Mouse (Mus musculus) R1 (cell line): ENCODE results near the gene Abat.

Experiments
- DNase-seq: peaks from one replicate; pipeline ENCODE4 v3.0.0-alpha.2; 2018; ENCODE audit warnings: low read depth, low spot score

The Abat gene

GRCm38 (mm10) chr16:8573751-8574150 lies 60.5 kb downstream of the Abat start:
- peak; percentile 39 for DNase-seq

DNA sequence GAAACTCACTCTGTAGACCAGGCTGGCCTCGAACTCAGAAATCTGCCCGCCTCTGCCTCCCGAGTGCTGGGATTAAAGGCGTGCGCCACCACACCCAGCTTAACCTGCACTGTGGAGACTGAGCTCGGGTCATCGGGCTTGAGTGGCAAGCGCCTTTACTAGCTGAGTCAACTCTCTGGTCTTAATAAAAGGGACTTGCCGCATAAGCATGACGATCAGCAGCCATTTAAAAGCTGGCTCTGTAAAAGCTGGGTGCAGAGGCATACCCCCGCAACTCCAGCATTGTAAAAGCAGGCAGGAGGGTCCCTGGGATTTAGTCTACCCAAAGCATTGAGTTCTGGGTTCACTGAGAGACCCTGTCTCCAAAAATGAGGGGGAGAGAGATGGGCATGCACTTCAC lies 61.1 kb downstream of the Abat start:
- peak; percentile 64 for DNase-seq

DNA sequence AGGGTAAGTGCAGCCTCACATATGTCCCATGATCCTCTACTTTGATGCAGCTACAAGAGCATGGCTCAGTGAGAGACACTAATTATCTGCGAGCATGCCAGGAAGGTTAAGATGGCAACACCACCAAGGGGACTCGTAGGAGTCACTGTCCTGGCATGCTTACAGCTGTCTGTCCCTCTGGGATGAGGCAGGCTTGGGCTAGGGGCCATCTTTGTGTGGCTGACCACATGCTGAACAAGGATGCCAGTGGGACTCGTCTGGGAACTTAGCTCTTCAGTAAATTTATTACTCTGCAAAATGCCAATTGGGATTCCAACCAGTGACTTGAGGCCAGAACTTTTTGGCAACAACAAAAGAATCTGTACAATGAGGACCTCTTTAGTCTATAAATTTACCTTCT lies 62.9 kb downstream of the Abat start:
- DNase-seq: no peak

DNA sequence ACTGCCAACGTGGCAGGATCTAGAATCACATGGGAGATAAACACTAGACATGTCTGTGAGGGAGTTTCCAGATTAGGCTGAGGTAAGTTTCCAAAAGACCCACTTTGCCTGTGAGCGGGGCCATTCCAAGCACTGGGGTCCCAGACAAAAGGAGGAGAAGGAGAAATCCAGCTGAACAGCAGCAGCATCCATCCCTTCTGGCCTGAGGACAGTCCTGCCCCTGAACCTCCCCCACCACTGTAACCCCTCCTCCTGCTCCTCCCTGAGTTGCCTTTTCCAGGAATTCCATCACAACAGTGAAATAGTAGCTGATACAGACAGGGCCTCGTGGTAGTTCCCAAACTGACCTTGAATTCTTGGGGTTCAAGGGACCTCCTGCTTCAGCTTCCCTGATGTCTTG lies 63.7 kb downstream of the Abat start:
- DNase-seq: peak; percentile 57

DNA sequence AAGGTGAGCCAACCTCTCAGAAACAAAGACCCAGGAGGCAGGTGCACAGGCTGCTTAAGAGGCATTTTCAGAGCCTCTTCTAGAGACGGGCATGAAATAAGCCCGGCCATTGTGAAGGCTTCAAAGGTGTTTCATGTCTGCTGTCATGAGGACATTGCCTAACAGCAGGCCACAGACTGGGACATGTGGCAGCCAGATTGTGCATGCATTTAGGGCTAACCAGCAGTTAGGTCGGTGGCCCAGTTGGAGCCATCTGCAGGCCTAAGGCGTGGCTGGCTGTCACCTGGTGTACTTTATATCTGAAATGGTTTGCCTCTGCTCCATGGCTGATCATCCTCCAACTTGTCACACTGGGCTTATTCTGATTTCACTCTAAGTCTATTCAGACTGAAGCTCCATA lies 65.1 kb downstream of the Abat start:
- no peak for DNase-seq

GRCm38 (mm10) chr16:8579546-8579945 lies 66.3 kb downstream of the Abat start:
- DNase-seq: peak; percentile 74

- peak; percentile 72 for DNase-seq
Observed at GRCm38 (mm10) chr16:8581661-8582239, 68.5 kb downstream of the Abat start.

DNA sequence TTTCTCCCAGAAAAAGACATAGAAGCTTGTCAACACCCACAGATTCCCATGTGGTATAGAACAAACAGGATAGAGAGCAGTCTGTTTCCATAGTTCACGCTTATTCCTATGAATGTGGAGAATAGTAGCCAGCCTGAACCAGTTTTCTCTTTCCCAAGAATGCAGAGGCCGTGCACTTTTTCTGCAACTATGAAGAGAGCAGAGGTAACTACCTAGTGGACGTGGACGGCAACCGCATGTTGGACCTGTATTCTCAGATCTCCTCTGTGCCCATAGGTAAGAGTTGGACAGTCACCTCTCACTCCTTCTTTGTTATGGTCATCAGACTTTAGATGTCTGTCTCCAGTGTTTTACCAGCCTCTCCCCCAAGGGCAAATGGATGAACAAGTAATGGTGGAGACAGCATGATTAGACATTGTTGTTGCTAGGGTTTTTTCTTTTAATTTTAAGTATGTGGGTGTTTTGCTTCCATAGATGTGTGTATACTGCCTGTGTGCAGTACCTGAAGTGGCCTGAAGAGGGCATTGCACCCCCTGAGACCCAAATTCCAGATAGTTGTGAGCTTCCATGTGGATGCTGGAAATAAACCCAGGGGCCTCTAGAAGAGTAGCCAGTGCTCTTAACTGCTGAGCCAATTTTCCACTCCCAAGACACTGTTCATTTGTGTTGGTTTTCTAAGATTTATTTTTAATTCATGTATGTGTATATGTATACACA lies 69.5 kb downstream of the Abat start:
- DNase-seq: peak; percentile 62

DNA sequence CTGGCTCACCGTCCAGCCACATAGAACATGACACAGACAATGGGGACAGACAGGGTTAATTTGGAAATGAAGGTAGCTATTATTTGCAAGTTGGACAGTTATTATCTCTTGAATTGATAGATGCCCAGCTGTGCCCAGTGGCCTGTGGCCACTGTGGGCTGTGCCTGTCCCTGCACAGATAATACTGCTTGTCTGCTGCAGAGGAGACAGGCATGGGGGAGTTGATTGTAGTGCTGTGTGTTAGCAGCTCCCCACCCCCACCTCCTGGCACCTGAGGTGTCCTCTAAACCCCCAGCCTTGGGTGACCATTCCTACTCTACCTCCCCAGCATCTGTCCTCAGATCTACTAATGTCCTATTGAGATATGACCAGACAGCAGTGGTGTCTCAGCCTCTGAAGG lies 71.0 kb downstream of the Abat start:
- no peak for DNase-seq

DNA sequence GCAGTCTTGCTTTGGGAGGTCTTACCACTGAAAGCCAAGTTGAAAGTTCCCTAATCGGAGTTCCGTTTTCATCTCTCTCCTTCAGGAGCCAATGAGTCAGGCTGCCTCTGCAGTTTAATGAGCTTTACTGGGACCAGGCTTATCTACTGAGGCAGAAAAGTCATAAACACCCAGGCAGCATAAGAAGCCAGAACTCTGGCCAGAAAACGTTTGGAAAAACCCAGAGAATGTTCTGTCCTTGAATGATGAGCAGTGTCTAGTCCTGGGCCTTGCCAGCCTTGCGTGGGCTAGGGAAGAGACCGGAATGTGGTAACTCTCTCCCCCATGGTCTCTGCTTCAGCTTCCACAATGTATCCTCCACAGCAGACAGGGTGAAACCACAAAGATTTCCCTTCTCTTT lies 71.8 kb downstream of the Abat start:
- DNase-seq: no peak

- DNase-seq: no peak
Observed at GRCm38 (mm10) chr16:8595411-8595810, 82.2 kb downstream of the Abat start.

GRCm38 (mm10) chr16:8596336-8596735 lies 83.1 kb downstream of the Abat start:
- no peak for DNase-seq

DNA sequence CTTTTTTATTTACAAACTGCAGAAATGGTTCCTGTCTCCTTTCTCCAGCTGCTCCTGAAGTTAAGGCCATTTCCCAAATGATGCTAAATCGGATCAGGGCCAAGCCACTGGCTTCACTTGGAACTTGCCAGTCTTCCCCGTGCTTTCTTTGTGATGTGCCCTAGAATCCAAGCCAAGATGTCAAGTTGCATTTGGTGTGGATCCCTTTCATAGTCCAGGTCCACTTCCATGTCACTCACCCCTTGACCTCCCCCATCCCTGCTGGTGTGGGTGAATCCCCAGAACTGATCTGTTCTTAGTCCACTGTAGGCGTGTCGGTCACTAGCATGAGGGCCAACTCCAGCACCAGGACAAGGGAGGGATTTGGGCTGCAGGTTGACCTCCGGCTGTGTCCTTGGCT lies 84.3 kb downstream of the Abat start:
- DNase-seq: no peak

- no peak for DNase-seq
Observed at GRCm38 (mm10) chr16:8603789-8604188, 90.6 kb downstream of the Abat start.

DNA sequence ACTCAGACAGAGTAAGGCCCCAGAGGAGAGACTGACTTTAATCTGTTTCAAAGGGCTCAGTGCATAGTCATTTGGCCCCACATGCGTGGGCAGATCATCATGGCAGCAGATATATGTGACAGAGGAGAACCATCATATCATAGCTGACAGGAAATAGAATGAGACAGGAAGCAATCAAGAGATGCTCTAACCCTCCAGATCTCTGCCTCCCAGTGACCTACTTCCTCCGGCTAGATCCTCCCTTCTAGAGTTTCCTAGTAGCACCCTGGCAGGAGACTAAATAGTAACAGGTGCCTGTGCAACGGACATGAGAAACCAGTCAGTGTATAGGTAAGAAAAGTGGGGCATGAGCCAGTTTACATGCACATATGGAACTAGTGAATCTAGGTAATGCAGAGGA lies 97.2 kb downstream of the Abat start:
- DNase-seq: no peak

- DNase-seq: no peak
Observed at GRCm38 (mm10) chr16:8612214-8613005, 99.2 kb downstream of the Abat start.

DNA sequence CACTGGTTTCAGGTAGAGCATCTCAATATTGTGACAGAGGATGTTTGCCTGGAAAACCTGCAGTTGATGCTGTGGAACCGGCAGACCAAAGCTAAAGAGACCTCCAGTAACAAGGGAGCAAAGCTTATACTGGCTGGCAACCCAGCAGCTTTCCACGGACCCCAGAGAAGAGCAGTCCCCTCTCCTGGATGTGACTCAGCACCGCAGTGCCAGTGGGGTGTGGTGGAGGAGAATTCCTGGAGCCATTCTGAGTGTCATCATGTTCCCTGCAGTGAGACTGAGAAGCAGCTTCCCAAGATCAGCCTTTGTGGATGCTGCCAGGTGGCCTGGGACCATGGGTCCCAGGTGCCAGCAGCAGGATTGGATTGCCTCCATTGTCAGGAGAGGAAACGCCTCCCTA lies 99.8 kb downstream of the Abat start:
- DNase-seq: no peak

DNA sequence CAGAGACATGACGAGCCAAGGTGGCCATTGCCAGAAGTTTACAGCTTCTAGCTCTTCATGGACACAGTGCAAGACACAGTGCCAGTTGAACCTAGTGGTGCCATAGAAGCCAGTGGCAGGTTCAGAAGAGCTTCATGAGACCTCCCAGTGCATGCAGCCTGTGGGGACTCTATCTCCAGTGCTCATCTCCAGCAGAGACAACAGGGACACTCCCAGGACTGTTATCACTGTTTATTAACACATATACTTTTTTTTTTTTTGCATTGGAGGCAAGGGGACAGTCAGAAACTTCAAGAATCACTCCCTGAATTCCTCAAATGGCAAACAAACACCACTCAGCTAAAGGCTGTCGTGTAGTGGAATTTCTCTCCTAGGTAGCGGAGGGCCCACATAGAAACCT lies 100.2 kb downstream of the Abat start:
- no peak for DNase-seq

DNA sequence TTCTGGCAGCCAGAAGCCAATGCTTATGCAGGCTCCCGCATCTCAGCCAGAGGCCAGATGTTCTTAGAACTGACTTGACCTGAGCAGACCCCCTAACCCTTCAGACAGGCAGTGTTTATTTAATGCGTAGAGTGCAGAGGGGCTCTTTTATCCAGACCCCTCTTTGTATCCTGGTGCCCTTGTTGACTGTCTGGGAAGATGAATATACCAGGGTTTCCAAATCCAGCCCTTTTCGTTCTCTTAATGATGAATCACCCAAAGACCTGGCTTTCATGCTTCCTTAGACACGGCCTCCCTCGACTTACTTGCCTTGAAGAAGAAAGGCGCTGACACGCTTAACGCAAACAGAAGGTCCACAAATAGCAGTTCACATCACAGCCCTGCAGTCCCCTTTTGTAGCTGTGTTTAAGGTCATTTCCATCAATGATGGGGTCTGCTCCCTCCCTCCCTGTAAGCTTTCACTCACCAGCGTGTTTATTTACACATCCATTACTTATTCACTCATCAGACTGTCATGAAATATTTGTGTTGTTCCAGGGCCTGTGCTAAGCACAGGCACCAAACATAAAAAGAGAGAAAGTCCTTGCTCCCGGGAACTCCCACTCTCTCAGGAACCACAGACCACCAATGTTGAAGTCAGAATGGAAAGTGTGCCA lies 106.6 kb downstream of the Abat start:
- no peak for DNase-seq

DNA sequence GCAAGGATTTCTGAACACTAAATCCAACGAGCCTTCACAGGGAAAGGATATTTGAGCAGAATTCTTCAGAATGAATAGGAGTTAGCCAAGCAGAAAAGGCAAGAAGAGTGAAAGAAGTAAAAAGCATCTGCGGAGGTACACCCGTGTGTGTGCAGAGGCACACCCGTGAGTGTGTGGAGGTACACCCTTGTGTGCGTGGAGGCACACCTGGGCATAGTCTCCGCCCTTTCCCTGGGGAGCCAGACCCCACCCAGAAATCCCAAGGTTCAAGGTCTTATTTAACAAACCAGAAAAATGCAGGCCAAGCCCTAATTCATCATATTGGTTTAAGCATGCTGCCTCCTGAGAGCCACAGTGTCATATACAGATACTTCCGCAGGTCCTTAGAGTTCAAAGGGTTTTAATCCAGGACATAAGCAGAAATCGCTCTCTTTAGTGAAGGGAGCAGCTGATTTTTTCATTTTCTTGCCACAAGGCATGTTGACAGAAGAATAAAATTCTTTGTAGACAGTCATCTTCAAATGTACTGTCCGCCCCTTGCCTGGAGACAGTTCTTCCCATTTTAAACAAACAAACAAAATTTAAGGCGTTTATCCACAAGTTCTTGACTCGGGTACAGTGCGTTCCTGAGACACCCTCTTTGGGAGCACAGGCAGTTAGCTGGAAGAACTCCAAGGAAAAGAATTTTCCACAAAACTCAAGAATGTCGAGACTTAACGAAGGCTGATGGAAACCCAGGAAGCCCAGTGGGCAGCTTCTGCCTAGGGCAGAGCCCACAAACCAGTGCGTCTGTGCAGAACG lies 107.3 kb downstream of the Abat start:
- no peak for DNase-seq

DNA sequence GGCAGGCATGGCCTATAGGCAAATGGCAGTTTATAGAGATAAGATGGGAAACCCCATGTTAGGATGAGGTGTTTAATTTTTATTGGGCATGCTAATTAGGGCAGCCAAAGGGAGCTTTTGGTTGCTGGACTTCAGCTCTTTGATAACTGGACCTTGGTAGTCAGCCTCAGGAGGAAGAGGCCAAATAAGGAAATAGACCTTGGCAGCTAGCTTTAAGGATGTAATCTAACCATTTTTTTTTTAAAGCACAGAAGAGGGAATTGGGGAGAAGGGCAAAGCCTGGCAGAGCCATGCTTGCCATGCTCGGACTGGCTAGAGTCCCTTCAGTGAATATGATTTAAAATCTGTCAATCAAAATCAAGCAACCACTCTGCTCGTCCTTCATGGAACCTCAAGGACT lies 117.2 kb downstream of the Abat start:
- DNase-seq: no peak

DNA sequence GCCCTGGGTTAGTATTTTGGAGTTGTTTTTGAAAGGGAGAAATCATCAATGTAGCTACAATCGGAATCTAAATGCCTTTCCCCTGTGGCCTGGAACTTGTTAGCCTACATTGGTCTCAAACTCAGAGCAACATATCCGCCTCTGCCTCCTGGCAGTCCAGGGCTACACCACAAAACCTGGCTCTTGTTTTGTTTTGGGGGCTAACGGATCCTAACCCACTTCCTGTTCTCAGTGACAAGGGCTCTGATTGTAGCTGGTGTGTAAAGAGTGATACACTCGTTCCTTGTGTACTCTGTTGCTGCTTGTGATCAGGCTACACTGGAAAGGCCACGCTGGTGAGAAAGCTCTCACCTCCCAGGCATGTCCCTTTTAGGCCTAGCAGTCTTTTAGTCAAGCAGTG lies 118.2 kb downstream of the Abat start:
- no peak for DNase-seq
